Mouse (Mus musculus): ENCODE results near the gene Gan.

DNA sequence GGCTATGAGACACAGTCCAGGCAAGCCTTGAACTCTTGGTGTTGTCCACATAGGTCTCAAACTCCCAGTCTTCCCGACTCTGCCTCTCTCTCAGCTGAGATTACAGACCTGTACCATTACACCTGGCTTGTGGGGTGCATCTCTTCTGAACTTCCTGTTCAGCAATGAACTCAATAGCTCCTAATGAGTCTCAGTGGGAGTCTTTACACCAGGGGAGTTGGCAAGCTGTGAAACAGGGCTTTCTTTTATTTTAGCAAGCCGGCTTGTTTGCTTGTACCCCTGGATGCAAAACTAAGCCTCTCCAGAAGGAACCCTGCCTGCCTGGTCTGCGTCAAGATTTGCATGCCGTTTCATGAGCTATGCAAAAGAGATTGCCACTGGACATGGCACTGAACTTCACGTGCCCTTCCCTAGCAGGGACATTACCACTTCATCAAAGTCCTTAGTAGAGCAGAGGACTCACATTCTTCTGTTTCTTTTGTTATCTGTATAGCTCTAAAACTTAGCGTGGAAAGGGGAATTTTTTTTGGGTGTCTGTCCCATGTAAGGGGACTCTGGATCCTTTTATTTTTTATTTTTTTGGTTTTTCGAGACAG is 93.2 kb downstream of the Gan start:
- no peak for TF ChIP-seq CTCF (IDR thresholded peaks at IDR 0.05; ENCODE audit: low read depth)
- TF ChIP-seq EP300 (IDR thresholded peaks at IDR 0.05; ENCODE audit: low read depth): no peak
